Mouse (Mus musculus) c-Kit-positive CD71-negative TER-119-negative erythroid progenitor cells, embryonic 14.5 days (primary cell): ENCODE results near the gene Cdh6.

Source experiments
- DNase-seq: peaks from one replicate; pipeline ENCODE4 v3.0.0-alpha.2; 2013; ENCODE audit warnings: low read depth

The Cdh6 gene

DNA sequence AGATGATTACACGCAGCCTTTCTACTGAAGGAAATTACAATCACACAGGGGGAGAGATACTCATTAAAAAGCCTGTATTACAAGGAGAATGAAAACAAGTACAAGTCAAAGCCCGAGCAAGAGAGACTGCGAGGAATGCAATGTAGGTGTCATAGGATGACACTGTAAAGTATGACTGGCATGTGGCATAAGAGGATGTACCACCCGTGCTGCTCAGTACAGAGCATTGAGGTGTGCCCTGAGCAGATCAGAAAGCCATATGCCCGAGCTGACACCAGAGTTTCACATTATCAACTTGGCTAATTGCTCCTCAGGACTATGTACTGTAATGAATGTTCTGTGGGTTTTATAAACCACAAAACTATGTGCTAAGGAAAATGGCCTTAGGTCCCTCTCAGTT lies 115.7 kb downstream of the Cdh6 start:
- DNase-seq, result no peak

DNA sequence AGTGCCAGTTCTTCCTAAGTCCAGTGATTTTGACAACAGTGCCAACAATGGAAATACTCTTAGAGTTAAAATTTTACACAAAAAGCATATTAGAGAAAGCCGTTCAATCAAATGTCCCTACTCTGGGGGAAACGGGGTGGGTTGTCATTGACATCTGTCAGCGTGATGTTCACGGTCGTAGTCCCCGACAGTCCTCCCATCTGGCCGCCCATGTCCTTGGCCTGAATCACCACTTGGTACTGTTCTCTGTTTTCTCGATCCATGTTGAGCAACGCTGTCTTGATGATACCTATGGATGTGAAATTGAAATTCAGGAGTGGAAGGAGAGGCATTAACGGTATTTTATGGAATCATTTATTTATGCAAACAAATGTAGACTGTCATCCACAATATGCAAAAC lies 116.2 kb downstream of the Cdh6 start:
- no peak for DNase-seq

DNA sequence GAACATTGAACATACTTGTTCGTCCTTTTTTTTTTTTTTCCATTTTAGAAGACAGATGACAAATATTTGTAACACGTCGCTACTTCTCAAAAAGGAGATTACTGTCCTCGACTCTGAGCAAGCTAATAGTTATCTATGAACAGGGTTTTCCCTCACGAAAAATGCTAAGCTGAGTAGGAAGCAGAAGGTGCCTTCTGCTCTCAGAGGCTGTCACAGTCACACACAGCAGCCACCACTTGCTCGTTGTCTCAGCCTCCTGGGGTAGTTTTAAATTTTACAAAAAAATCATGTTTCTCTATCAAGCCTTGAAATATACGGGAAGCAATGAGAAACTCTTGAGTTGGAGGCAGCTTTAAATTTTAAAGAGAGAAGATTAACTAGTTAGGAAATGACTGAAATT lies 125.6 kb downstream of the Cdh6 start:
- no peak for DNase-seq

DNA sequence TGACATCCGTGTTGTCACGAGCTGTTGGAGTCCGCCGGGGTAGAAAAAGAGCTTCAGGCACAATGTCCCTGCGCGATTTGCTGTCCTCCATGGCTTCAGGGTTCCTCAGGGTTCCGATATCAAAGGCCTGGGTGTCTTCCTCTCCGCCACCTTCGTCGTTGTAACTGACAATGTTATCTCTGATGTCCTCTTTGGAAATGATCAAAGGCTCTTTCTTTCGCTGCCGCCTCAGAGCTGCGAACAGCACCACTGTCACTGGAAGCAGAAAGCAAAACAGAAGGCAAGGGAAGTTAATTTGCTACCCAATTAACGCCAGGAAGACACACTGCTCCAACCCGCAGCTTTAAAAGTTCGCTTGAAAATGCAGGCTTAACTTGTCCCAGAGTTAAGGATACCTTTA lies 139.0 kb downstream of the Cdh6 start:
- DNase-seq, result no peak

DNA sequence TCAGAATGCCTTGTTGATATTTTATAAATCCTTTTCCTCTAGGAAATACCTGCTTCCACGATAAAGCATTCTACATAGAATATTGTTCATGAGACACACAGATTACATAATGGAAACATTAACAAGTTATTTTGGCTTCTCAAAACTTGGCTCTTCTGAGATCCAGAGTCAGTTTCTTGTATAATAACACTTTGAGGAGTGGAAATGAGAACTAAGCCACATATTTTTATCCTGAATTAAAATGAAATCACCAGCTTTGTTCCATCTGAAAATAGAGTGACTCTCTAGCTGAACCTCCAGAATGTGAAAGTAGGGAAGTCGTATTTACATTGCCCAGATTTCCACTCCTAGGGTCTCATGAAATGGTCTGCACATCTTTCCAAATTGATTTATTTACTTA lies 142.8 kb downstream of the Cdh6 start:
- DNase-seq, result no peak

DNA sequence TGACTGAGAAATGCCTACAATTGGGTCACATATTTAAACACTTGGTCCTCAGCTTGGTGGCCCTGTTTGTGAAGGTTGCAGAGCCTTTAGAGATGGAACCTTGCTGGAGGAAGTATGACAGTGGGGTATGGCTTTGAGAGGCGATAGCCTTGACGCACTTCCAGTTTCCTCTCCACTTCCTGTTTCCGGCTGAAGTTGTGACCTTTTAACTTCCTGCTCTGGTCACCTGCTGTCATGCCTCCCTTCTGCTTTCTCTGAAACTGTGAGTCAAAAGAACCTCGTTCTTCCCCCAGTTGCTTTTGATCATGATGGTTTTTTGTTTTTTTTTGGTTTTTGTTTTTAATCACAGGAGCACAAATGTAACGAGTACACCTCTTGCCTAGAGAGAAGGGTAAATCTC lies 146.0 kb downstream of the Cdh6 start:
- DNase-seq, result no peak

DNA sequence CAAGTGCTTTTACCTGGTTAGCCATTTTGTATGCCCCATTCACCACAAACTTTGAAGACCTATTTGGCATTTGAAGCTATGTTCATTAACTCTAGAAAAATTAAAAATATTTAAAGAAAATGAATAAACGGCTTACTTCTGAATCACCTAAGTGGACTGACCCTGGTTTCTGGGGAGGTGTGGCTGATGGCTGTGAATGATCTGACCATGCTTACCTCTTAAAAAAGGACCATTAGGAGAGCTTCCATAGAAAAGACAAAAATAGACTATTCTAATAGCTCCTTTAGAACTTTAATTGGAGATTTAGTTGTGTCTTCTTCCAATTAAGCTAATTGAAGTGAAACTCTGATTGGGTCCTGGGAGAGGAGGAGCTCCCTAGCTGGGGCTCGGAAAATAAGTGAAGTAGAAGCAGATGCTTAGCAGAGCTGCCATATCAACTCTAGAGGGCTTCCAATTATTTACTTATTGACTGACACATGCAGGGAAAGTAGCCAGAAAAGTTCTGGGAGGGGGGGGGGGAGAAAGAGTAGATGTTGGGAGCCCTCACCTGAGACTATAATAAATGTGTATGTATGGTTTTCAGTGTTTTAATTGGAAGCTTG lies 156.6 kb downstream of the Cdh6 start:
- DNase-seq, result no peak

DNA sequence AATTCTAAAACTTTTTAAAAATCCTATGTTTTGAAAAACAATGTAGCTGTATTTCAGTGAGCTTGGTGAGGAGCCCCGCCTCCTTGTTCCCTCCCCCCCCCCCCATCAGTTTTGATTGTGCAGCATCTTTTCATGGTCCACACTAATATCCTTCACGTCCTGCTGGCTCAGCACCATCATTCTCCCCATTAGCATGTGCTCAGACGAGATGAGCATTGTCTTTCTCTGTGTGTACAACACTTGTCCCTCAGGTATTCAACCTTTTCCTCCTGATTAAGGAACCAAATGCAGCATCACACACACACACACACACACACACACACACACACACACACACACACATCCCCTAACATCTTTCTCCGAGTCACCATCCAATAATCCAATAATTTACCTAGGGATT lies 164.7 kb downstream of the Cdh6 start:
- DNase-seq, result no peak

DNA sequence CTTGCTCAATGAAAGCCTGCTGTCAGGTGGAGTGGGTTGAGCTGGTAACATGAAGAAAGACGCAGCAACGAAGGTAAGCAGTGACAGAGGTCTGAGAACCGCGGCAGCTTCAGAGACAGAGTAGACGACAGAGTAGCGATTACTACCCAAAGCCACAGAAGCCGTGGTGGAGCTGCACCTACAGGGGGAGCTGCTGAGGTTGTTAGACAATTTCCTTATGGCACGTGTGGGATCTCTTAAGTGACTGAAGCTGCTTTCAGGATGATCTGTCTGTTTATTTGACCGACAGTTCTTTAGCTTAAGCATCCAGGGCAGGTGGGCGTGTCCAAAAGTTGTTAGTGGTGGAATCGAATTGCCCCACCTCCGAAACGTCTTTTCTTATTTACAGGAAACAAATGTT lies 167.5 kb downstream of the Cdh6 start:
- DNase-seq, result no peak

DNA sequence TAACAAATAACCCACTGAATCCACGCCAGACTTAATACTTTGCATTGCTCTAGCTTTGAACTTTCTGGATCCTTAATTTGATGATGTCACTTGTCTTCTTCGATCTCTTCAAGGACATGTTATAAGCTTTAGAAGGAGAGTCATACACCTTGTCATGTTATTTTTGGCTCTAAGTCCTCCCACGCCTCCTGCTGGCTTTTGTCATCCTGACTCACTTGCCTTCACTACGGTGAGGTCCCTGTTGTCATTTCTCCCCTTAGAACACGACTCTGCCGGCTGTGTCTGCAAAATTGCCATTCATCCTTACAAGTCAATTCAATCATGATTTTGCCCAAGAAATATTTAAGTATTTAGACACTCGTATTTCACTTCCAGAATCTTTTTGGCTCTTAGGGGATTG lies 171.9 kb downstream of the Cdh6 start:
- no peak for DNase-seq

DNA sequence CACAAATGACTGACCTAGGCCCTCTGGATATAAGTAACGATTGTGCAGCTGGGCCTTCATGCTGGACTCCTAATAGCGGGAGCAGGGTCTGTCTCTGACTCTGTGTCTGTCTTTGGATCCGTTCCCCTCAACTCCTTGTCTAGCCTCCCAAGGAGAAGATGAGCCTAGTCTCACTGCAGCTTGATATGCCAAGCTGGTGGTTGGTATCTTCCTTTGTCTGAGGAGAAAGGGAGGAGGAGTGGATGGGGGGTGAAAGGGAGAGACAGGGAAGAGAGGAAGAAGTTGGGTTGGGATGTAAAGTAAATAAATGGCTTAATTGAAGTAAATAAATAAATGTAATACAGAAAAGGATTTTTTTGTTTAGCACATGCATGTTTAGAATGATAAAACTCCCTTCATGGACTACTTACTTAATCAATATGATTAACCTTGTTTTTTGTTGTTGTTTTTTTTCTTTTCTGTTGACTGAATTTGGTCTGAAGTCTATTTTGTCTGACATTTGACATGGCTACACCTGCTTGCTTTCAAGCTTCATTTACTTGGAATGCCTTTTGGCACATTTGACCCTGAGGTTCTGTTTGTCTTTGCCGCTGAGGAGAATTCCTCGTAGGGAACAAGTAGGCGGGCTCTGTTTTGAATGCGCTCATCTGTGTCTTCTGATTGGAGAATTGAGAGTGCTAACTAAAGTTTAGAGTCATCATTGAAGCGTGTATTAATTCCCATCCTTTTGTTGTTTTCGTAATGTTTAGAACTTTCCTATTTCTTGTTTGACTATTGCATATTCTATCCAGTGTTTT lies 178.7 kb downstream of the Cdh6 start:
- no peak for DNase-seq
